20 mouse cellular contexts compared by ENCODE assay signal in the genomic region with DNA sequence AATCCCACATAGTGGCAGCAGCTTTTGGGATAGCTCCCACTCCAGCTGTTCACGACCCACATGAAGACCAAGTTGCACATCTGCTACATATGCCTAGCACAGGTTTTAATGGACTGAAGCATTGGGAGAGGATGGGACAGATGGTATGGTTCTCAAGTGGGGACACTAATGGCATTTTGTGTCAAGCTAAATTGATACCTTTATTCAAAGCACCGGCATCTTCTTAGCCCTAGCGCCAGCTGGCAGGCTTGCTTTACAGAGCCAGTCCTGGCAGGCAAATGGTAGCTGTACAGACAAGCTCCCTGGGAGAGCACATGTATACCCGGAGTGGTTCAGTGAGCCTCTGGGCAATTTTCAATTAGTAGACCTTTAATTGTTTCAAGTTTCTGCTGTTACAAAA. TPM values are rescaled to one million over a fixed set of nuclear protein-coding genes. Genes with fewer than 3 reads are reported as not detected.
DNase-seq lines count a peak whose midpoint lies in the region; ATAC-seq and TF ChIP-seq lines count a peak whose summit lies in the region.
"Had no signal": no experiment of that assay in that cellular context is flagged by ENCODE, and none has a peak within 500 bp of the region (broad histone marks: within the 10 kb centered on the region; RNA-seq: fewer than 3 reads in every experiment).

No protein-coding gene starts in this region.

- DNase-seq in forebrain, embryonic 10.5 days (ENCODE audit: extremely low spot score, low spot score) = no peak
- DNase-seq in forelimb bud, embryonic 11.5 days (ENCODE audit: low read depth, low spot score) = peak; percentile 14
- DNase-seq in lung, postnatal 0 days (ENCODE audit: low spot score) = no peak
- no peak for DNase-seq in MN1 (ENCODE audit: low spot score)
- DNase-seq: adrenal gland, postnatal 36 days; B cell, adult 2 months; gastrocnemius, postnatal 36 days; heart, postnatal 4 days; kidney, adult 18-20 months; kidney, postnatal 4 days; lung, adult 18-20 months; right cerebral cortex, adult 18-20 months; spleen, adult 18-20 months had no signal

- no peaks in the 10 kb centered on the region for H3K27me3 ChIP-seq in forebrain, embryonic 12.5 days
- H3K27me3 ChIP-seq in forebrain, embryonic 10.5 days (ENCODE audit: poor library complexity, severe bottlenecking) = no peaks in the 10 kb centered on the region
- no peaks in the 10 kb centered on the region for H3K27me3 ChIP-seq in midbrain, embryonic 15.5 days (replicated peaks)
- no peaks in the 10 kb centered on the region for H3K27me3 ChIP-seq in midbrain, embryonic 16.5 days (ENCODE audit: control insufficient read depth, insufficient read depth, low read depth, low read length)
- no peaks in the 10 kb centered on the region for H3K27me3 ChIP-seq in lung, postnatal 0 days (replicated peaks; ENCODE audit: insufficient read depth, low read length)
- H3K27me3 ChIP-seq: heart, embryonic 12.5 days; limb, embryonic 15.5 days had no signal

- TF ChIP-seq CTCF in lung, postnatal 0 days (IDR thresholded peaks at IDR 0.05) = no peak

- H3K27ac ChIP-seq in forebrain, embryonic 12.5 days = no peak overlapping the region
- no peak overlapping the region for H3K27ac ChIP-seq in forebrain, embryonic 10.5 days
- no peak overlapping the region for H3K27ac ChIP-seq in midbrain, embryonic 15.5 days
- H3K27ac ChIP-seq in midbrain, embryonic 16.5 days (ENCODE audit: low read length) = no peak overlapping the region
- H3K27ac ChIP-seq in lung, postnatal 0 days (ENCODE audit: low read length) = no peak overlapping the region
- H3K27ac ChIP-seq: limb, embryonic 15.5 days; macrophage had no signal

- H3K9ac ChIP-seq in forebrain, embryonic 12.5 days = no peak overlapping the region
- H3K9ac ChIP-seq in midbrain, embryonic 15.5 days = no peak overlapping the region
- H3K9ac ChIP-seq in midbrain, embryonic 16.5 days (ENCODE audit: low read depth, low read length) = no peak overlapping the region
- no peak overlapping the region for H3K9ac ChIP-seq in lung, postnatal 0 days (replicated peaks; ENCODE audit: low read depth)
- H3K9ac ChIP-seq: heart, embryonic 12.5 days; limb, embryonic 15.5 days had no signal

- no peak for TF ChIP-seq EP300 in lung, postnatal 0 days (IDR thresholded peaks at IDR 0.05)

- H3K36me3 ChIP-seq in forebrain, embryonic 12.5 days (replicated peaks) = no peaks in the 10 kb centered on the region
- H3K36me3 ChIP-seq in forebrain, embryonic 10.5 days (replicated peaks) = no peaks in the 10 kb centered on the region
- no peaks in the 10 kb centered on the region for H3K36me3 ChIP-seq in midbrain, embryonic 15.5 days (replicated peaks)
- no peaks in the 10 kb centered on the region for H3K36me3 ChIP-seq in midbrain, embryonic 16.5 days (ENCODE audit: control insufficient read depth, insufficient read depth, low read length)
- no peaks in the 10 kb centered on the region for H3K36me3 ChIP-seq in lung, postnatal 0 days (ENCODE audit: insufficient read depth, low read length)
- H3K36me3 ChIP-seq: heart, embryonic 12.5 days; limb, embryonic 15.5 days had no signal

- ATAC-seq in forebrain, embryonic 12.5 days (ENCODE audit: low FRiP score) = peak; percentile 36; the same call in 1 of the 2 replicates
- 0 out of 2 replicates have a peak, but pooled peaks have one; percentile 30 for ATAC-seq in midbrain, embryonic 15.5 days (replicated peaks)
- ATAC-seq in midbrain, embryonic 16.5 days = no peak
- ATAC-seq in lung, postnatal 0 days = no peak

- no peak overlapping the region for H3K4me3 ChIP-seq in forebrain, embryonic 12.5 days (replicated peaks)
- no peak overlapping the region for H3K4me3 ChIP-seq in forebrain, embryonic 10.5 days
- no peak overlapping the region for H3K4me3 ChIP-seq in midbrain, embryonic 15.5 days
- H3K4me3 ChIP-seq in midbrain, embryonic 16.5 days (ENCODE audit: low read depth, low read length) = no peak overlapping the region
- no peak overlapping the region for H3K4me3 ChIP-seq in lung, postnatal 0 days (ENCODE audit: low read depth, low read length)
- H3K4me3 ChIP-seq: heart, embryonic 12.5 days; limb, embryonic 15.5 days had no signal

- no peaks in the 10 kb centered on the region for H3K4me1 ChIP-seq in forebrain, embryonic 12.5 days
- H3K4me1 ChIP-seq in forebrain, embryonic 10.5 days = no peaks in the 10 kb centered on the region
- H3K4me1 ChIP-seq in midbrain, embryonic 15.5 days = no peaks in the 10 kb centered on the region
- H3K4me1 ChIP-seq in midbrain, embryonic 16.5 days (ENCODE audit: control insufficient read depth, insufficient read depth, low read length) = no peaks in the 10 kb centered on the region
- H3K4me1 ChIP-seq in lung, postnatal 0 days (ENCODE audit: insufficient read depth, low read depth, low read length) = no peaks in the 10 kb centered on the region
- H3K4me1 ChIP-seq: heart, embryonic 12.5 days had no signal

- 65% methylated on average over 4 of the region's 4 CpGs for WGBS in forebrain, embryonic 12.5 days
- WGBS in forebrain, embryonic 10.5 days = 81% methylated on average over 4 of the region's 4 CpGs
- WGBS in midbrain, embryonic 15.5 days = 65% methylated on average over 4 of the region's 4 CpGs
- WGBS in midbrain, embryonic 16.5 days = 70% methylated on average over 4 of the region's 4 CpGs
- WGBS in lung, postnatal 0 days = 80% methylated on average over 4 of the region's 4 CpGs

- no peak overlapping the region for H3K4me2 ChIP-seq in forebrain, embryonic 12.5 days
- H3K4me2 ChIP-seq in midbrain, embryonic 15.5 days = no peak overlapping the region
- no peak overlapping the region for H3K4me2 ChIP-seq in midbrain, embryonic 16.5 days (ENCODE audit: low read length)
- H3K4me2 ChIP-seq in lung, postnatal 0 days (replicated peaks; ENCODE audit: low read depth, low read length) = no peak overlapping the region
- H3K4me2 ChIP-seq: heart, embryonic 12.5 days; limb, embryonic 15.5 days had no signal

- no peaks in the 10 kb centered on the region for H3K9me3 ChIP-seq in forebrain, embryonic 12.5 days
- H3K9me3 ChIP-seq in forebrain, embryonic 10.5 days = no peaks in the 10 kb centered on the region
- no peaks in the 10 kb centered on the region for H3K9me3 ChIP-seq in midbrain, embryonic 15.5 days
- H3K9me3 ChIP-seq in midbrain, embryonic 16.5 days (replicated peaks; ENCODE audit: control insufficient read depth, low read length, poor library complexity, severe bottlenecking) = no peaks in the 10 kb centered on the region
- no peaks in the 10 kb centered on the region for H3K9me3 ChIP-seq in lung, postnatal 0 days (ENCODE audit: low read length)
- H3K9me3 ChIP-seq: heart, embryonic 12.5 days; limb, embryonic 15.5 days had no signal

RNA-seq across cellular contexts. Expression of a gene that starts 3.4 kb away (rescaled TPM):
- polyA plus RNA-seq in forebrain, embryonic 12.5 days (2016; fragmentation: Nextera tagmentation; extraction: Ambion mirVana) = 0.67 TPM in 1 of 2 replicates, not detected in the other
- not detected in 2 replicates for polyA plus RNA-seq in forebrain, embryonic 10.5 days (2016; fragmentation: Nextera tagmentation; extraction: Ambion mirVana)
- 0.22 TPM in 1 of 2 replicates, not detected in the other for polyA plus RNA-seq in midbrain, embryonic 15.5 days (2015; fragmentation: Nextera tagmentation; extraction: Ambion mirVana)
- 0.24 and 0.26 TPM in 2 replicates for polyA plus RNA-seq in midbrain, embryonic 16.5 days (2015; fragmentation: Nextera tagmentation; extraction: Ambion mirVana)
- 266 and 286 TPM in 2 replicates for polyA plus RNA-seq in lung, postnatal 0 days (2015; fragmentation: Nextera tagmentation; extraction: Ambion mirVana)
- polyA plus RNA-seq: macrophage had no signal

RNA-seq across cellular contexts. Expression of a gene that starts 35.4 kb away (rescaled TPM):
- 0.14 and 0.91 TPM in 2 replicates for polyA plus RNA-seq in forebrain, embryonic 12.5 days (2016; fragmentation: Nextera tagmentation; extraction: Ambion mirVana)
- not detected in 2 replicates for polyA plus RNA-seq in forebrain, embryonic 10.5 days (2016; fragmentation: Nextera tagmentation; extraction: Ambion mirVana)
- not detected in 2 replicates for polyA plus RNA-seq in midbrain, embryonic 15.5 days (2015; fragmentation: Nextera tagmentation; extraction: Ambion mirVana)
- not detected in 2 replicates for polyA plus RNA-seq in midbrain, embryonic 16.5 days (2015; fragmentation: Nextera tagmentation; extraction: Ambion mirVana)
- 0.08 and 0.16 TPM in 2 replicates for polyA plus RNA-seq in lung, postnatal 0 days (2015; fragmentation: Nextera tagmentation; extraction: Ambion mirVana)
- polyA plus RNA-seq: heart, embryonic 12.5 days; macrophage; stomach, embryonic 16.5 days had no signal

RNA-seq across cellular contexts. Expression of a gene that starts 35.5 kb away (rescaled TPM):
- 11.0 and 15.9 TPM in 2 replicates for polyA plus RNA-seq in forebrain, embryonic 12.5 days (2016; fragmentation: Nextera tagmentation; extraction: Ambion mirVana)
- 7.2 and 8.2 TPM in 2 replicates for polyA plus RNA-seq in forebrain, embryonic 10.5 days (2016; fragmentation: Nextera tagmentation; extraction: Ambion mirVana)
- polyA plus RNA-seq in midbrain, embryonic 15.5 days (2015; fragmentation: Nextera tagmentation; extraction: Ambion mirVana) = 23.3 and 32.1 TPM in 2 replicates
- polyA plus RNA-seq in midbrain, embryonic 16.5 days (2015; fragmentation: Nextera tagmentation; extraction: Ambion mirVana) = 23.0 and 32.3 TPM in 2 replicates
- polyA plus RNA-seq in lung, postnatal 0 days (2015; fragmentation: Nextera tagmentation; extraction: Ambion mirVana) = 86.4 and 103 TPM in 2 replicates
- polyA plus RNA-seq: macrophage had no signal

Comparison
In these comparisons a context has a peak if more than half of its experiments do, and no peak if none do; other contexts are left out.
1. ATAC-seq: peak in forebrain, embryonic 12.5 days (single experiment) and midbrain, embryonic 15.5 days (single experiment); none in midbrain, embryonic 16.5 days (single experiment) and lung, postnatal 0 days (single experiment).
2. RNA of a gene that starts 3.4 kb away (polyA plus RNA-seq): 266 to 286 TPM in lung, postnatal 0 days; 0.24 to 0.26 TPM in midbrain, embryonic 16.5 days, 0.67 TPM in forebrain, embryonic 12.5 days, not detected in forebrain, embryonic 10.5 days and 0.22 TPM in midbrain, embryonic 15.5 days; every median in the first group is over 100 times any median in the second.